Mouse (Mus musculus): ENCODE data around the gene Zdhhc12.

The Zdhhc12 gene

DNA sequence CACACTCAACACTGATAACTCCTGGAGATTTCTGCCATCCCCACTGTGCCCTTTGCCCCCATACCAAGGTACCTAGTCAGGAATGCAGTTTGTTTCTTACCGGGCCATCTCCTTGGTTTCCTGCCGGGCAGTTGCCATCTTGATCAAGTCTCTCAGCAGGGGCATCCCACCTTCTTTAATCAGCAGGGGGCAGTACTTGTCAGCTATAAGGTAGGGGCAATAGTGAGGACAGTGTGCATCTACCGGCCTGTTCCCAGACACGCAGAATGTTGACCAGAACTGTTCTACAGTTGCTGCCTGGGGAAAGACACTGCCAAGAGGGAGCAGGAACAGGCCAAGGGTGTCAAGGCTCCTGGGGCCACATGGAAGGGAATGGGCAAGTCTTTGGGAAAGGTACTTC is 6.8 kb upstream of the Zdhhc12 start:
- peak; percentile 41 for DNase-seq (ENCODE audit: low read depth, low spot score)

GRCm38 (mm10) chr2:30095882-30096527 is 2.6 kb upstream of the Zdhhc12 start:
- peak; percentile 73 for DNase-seq (ENCODE audit: low read depth, low spot score)

DNA sequence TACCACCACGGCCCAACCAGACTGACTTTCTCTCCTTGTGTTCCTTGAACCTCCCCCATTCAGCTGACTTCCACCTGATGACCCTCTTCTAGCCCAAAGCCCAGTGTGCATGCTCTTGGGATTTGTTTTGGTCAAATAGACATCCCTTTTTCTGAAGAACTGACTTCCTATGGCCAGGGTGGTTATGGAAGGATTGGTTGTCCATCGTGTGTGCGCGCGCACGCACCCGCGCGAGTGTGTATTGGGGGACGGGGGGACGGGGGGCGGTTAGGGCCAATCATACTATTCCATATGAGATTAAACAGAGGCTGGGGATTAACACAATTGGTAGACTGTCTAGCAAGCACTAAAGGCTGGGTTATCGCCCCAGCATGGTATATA is 750 bp upstream of the Zdhhc12 start:
- peak; percentile 67 for DNase-seq (ENCODE audit: low read depth, low spot score)

GRCm38 (mm10) chr2:30092280-30092918 is 1.0 kb downstream of the Zdhhc12 start:
- no peak for DNase-seq (ENCODE audit: low read depth, low spot score)

GRCm38 (mm10) chr2:30091521-30091920 is 1.9 kb downstream of the Zdhhc12 start:
- no peak for DNase-seq (ENCODE audit: low read depth, low spot score)

- peak; percentile 55 for DNase-seq (ENCODE audit: low read depth, low spot score)
These were observed 6.1 kb downstream of the Zdhhc12 start for GRCm38 (mm10) chr2:30087310-30087709.

DNA sequence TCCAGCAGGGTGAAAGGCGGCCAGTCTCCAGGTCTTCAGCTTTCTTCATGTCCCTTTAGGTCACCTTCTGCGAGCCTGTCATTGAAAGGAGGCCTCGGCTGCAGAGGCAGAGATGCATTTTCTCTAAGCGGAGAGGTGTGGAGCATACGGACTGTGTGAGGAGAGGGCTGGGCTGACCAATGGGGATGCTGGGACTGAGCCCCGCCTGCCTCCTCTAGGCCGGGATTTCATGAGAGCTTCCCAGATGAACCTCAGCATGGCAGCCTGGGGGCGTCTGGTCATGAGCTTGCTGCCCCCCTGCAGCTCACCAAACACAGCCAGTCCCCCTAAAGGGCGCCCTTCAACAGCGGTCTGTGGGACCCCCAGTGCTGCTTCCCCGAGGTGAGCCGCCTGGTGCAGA is 8.8 kb downstream of the Zdhhc12 start:
- DNase-seq (ENCODE audit: low read depth, low spot score): peak; percentile 51

DNA sequence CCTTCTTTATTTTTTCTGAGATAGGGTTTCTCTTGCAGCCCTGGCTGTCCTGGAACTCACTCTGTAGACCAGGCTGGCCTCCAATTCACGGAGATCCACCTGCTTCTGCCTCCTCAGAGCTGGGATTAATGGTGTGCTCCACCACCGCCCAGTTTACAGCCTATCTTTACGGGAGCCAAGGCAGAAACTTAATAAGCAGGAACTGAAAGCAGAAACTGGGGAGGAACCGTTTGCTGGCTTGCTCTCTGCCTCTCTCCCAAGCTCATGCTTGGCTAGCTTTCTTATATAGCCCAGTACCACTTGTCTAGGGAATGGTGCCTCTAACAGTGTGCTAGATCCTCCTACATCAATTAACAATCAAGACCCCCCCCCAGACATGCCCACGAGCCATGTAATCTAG is 9.3 kb downstream of the Zdhhc12 start:
- no peak for DNase-seq (ENCODE audit: low read depth, low spot score)

- no peak for DNase-seq (ENCODE audit: low read depth, low spot score)
These were observed 13.2 kb downstream of the Zdhhc12 start for GRCm38 (mm10) chr2:30080181-30080800.

- no peak for DNase-seq (ENCODE audit: low read depth, low spot score)
These were observed 14.7 kb downstream of the Zdhhc12 start for GRCm38 (mm10) chr2:30078760-30079159.

DNA sequence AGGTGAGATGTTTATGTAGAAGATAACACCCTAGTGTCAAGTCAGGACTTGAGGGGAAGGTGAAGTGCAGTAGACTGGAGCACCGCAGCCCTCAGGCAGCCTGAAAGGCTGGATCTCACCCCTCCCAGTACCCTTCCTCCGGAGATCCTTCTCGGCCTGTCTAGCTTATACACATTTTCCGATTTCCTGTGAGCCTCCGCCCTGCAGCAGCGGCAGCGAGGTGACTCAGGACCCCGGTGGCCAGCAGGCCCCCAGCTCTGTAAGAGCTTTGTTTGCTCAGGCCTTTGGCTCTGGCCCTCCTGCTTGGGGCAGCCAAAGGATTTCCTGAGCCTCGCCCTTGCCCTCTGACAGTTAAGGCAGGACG is 15.1 kb downstream of the Zdhhc12 start:
- no peak for DNase-seq (ENCODE audit: low read depth, low spot score)

DNA sequence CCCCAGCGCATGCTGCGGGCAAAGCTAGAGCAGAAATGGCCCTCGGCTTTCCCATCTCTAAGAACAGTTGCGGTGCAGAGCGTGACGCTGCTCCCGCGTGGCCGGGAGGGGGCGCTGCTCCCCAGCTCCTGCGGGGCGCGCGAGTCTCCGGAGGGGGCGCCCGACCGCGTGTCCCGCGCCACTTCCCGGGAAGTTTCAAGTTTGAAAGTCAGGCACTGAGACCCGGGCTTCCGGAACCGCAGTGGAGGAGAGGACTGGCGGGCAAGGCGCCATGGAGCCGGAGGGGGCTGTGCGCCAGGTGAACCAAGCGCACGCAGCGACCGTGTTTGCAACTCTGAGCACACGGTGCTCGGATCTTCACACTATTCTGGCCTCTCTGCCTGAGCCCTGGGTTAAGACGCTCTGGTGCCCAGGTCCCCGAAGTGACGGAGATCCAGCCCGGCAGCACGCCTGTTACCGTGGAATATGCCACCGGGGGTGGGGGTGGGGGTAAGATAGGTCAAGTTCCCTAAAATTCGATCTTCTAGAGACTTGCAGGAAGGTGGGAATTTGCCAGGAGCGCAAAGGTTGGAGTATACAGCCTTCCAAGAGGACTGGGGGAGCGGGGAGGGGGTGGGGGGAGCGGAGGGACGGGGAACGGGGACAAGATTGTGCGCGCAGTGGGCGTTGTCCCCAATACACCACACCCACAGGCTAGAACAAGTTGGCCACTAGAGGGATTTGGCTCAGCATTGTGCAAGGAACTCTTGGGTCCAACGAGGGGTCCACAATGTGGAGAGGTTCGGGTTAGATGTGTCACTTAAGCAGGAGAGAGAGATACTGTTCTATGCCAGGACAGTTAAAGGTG is 15.7 kb downstream of the Zdhhc12 start, which contains the start of gene Pkn3:
Gene Pkn3 (plus strand): TSS at position 183 of the 847 bp plus-strand sequence.
- peak; percentile 94 for DNase-seq (ENCODE audit: low read depth, low spot score)

- DNase-seq (ENCODE audit: low read depth, low spot score): no peak
These were observed 16.5 kb downstream of the Zdhhc12 start for GRCm38 (mm10) chr2:30076959-30077358.

DNA sequence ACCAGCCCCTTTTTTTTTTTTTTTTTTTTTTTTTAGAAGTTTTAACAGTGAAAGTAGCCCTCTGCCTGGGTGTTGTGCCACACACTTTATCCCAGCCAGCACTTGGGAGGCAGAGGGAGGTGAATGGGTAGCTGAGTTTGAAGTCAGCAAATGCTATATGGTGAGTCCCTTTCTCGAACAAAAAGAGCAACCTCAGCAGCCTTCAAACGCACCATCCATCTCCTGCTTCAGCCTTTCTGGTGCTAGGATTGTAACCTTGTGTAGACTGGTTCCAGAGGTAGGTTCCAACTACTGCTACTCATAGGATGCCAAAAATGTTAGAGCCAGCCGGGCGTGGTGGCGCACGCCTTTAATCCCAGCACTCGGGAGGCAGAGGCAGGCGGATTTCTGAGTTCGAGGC is 17.0 kb downstream of the Zdhhc12 start:
- no peak for DNase-seq (ENCODE audit: low read depth, low spot score)

DNA sequence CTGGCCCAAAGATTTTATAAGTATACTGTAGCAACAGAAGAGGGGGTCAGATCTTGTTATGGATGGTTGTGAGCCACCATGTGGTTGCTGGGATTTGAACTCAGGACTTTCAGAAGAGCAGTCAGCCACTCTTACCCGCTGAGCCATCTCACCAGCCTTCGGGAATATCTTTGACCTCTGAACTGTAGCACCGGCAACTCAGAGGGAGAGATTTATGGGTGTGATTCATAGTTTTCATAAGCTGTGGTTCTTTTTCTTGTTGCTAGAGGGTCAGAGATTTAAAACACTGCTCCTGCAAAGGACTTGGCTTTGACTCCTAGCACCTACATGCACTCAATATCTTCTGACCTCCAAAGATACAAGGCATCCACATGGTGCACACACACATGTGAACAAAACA is 17.8 kb downstream of the Zdhhc12 start:
- DNase-seq (ENCODE audit: low read depth, low spot score): no peak

DNA sequence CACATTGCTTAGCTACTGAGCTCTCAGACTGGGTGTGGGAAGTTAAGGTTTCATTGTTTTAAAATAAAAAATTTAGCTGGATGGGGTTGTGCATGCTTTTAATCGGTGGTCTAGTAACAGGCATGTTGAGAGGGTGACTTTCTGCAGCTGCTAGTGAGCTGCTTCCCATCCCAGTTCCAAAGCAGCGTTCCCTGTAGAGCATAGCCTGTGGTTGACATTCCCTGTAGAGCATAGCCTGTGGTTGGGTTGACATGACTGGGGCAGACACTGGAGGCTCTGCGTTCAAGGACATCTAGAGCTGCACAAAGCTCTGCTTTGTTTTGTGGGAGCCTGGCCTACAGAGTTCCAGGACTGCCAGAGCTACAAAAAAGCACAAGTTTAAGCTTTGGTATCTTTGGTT is 20.2 kb downstream of the Zdhhc12 start:
- DNase-seq (ENCODE audit: low read depth, low spot score): no peak

GRCm38 (mm10) chr2:30072875-30073274 is 20.6 kb downstream of the Zdhhc12 start:
- no peak for DNase-seq (ENCODE audit: low read depth, low spot score)

GRCm38 (mm10) chr2:30067962-30068361 is 25.5 kb downstream of the Zdhhc12 start:
- no peak for DNase-seq (ENCODE audit: low read depth, low spot score)

DNA sequence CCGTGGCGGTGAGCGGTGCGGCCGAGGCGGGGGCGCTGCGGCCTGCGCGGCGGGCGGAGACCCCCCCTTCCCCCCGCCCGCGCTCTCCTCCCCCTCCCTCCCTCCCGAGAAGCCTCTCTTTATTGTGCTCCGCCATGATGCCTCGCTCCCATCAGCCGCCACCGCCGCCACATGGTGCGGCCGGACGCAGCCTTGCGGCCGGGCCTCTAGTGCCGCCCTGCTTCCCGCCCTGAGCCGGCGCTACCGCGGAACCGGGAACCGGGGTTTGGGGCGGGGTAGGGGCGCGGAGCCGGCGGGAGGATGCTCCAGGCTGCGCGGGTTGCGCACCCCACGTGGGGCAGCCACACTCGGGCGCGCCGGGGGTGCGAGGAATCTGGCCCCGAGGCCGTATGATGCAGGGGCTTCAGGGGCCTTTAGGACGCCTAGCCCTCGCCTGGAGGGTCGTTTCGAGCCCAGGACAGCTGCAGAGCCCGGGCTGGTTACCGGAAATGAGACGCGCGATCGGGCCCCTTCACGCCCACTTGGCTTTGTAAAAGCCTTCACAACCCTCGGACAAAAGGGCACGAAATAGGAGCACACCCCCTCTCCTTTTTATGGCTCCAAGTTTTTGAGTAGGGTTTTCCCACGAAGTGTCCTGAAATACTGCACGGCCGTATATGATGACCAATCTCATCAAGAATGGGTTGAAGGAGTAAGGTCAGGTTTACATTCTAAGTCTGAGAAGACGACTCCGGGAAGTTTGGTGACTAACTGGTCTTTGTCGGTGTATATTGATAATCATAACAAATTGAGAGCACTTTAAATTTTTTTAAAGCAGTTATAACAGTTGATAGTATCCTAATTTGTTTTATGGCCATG is 26.2 kb downstream of the Zdhhc12 start:
- DNase-seq (ENCODE audit: low read depth, low spot score): no peak

GRCm38 (mm10) chr2:30066046-30066901 is 27.2 kb downstream of the Zdhhc12 start:
- peak; percentile 94 for DNase-seq (ENCODE audit: low read depth, low spot score)
